Mouse (Mus musculus): ENCODE results near the gene Ruvbl2.

Ruvbl2 gene

DNA sequence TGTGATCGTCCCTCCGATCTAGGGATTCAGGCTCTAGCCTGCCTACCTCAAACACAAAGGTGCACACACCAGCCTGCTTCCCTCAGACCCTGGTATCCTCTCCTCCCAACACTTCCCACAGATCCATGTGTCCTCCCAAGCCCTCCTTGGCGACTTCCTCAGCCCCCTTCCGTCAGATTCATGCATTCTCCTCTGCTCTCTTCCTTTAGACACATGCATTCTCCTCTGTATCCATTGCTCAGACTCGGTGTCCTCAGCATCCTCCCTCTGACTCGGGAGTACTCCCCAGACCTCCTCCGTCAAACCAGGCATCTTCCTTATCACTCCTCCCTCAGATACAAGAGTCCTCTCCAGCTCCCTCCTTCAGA lies 4.1 kb downstream of the Ruvbl2 start:
- DNase-seq (ENCODE audit: low spot score in 2 of 2): peak in 1 of 2 experiments; percentile 17

DNA sequence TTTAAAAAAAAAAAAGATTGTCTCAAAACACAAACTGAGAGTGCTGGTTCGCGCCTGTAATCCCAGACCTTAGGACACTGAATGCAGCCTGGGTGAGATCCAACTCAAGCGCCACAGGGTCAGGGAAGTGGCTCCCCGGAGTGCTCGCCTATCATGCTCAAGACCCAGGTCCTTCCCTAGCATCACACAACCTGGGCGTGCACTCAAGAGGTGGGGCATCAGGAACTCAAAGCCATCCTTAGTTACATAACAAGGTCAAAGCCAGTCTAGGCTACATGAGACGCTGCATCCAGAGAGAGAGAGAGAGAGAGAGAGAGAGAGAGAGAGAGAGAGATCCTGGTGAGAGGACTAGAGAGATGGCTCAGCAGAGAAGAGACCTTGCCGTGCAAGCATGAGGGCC lies 11.3 kb downstream of the Ruvbl2 start:
- DNase-seq (ENCODE audit: low spot score in 2 of 2): no peak

DNA sequence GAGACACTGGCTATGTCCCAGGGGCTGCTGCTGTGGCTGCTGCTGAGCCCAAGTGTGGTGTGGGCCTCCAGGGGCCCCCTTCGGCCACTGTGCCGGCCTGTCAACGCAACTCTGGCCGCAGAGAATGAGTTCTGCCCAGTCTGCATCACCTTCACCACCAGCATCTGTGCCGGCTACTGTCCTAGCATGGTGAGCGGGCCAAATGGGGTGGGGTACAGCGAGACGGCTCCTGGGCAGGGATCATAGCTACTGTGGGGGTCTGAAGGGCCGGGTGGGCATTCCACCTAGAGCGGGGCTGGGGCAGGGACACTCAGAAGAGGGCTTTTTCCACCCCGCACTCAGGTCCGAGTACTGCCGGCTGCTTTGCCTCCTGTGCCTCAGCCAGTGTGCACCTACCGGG lies 16.7 kb downstream of the Ruvbl2 start:
- no peak for DNase-seq (ENCODE audit: low spot score in 2 of 2)

DNA sequence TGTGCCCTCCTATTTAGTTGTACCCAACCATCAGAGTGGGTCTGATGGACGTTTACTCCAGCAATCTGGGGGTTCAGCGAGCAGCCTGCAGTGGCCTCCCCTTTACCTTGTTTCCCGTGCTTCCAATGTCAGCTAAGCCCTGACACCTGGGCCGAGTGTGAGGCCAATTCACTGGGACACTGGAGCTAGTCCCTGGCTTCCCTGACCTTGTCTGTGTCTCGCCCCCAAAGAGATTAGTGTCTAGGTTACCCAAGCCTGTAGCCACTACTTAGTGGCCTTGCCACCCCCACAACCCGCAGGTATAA lies 17.3 kb downstream of the Ruvbl2 start, which contains the start of gene Lhb:
Gene Lhb, plus strand, starts transcription at position 206 of the 305 bp plus-strand sequence.
- DNase-seq (ENCODE audit: low spot score in 2 of 2): no peak

DNA sequence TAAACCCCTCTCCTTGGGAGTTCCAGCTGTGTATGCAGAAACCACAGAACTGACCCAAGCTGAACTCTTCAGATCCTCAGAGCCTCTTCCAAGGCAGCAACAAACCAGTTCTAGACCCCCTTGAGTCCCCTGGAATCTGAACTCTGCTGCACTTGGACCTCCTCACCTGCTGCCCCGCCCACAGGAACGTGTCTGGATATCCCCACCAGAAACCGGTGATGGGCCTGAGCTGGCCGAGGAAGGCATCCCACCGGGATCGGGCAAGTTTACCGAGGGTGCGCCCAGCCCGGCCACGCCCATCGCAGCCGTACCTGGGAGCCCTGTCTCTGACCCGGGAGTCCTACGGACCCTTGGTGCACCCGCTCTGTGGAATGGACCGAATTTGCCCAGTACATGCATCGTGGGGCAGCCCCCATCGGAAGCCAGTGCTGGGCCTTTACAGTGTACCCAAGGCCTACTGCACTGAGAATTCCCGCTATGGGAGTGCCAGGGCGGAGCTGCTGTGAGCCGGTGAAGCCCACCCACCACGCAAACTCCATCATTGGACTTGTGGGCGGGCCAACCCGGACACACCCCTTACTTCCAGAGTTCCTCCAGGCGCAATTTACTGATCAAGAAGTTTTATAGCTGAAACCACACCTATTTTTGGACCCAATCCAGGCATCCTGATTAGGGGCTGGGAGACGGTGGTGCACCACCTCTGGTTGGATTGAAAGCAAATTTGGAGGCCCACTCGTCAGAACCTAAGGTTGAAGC lies 17.9 kb downstream of the Ruvbl2 start:
- DNase-seq (ENCODE audit: low spot score in 2 of 2): no peak

DNA sequence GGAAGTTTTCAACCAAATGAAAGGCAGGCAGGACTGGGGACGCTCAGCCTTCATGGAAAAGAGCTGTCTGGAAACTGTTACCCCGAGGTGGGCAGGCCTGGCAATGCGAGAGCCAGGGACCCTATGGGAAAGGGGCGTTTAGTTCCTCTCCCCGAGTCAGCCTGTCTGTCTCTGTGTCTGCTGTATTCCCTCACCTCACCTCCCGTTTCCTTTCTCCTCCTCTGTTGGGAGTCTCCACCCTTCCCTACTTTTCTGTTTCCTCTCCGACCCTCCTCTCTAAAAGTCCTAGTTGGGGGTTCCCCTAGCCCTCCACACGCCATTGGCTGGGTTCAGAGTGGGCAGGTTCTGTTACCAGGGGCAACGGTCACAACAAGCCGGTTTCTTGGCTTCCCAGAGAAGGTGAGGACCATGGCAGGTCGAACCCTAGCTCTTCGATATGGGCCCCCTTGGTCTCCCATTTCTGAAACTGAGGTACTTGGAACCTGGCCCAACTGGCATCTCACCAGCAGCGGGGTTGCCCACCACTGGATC lies 19.9 kb downstream of the Ruvbl2 start:
- DNase-seq (ENCODE audit: low spot score in 2 of 2): no peak

DNA sequence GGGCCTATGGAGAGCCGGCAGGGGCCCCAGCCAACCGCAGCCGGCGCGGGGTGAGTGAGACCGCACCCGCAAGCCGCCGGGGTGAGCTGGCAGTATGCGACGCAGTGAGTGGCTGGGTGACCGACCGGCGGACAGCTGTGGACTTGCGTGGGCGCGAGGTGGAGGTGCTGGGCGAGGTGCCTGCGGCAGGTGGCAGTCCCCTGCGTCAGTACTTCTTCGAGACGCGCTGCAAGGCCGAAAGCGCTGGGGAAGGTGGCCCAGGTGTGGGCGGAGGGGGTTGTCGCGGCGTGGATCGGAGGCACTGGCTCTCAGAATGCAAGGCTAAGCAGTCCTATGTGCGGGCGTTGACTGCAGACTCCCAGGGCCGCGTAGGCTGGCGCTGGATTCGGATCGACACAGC lies 22.3 kb downstream of the Ruvbl2 start:
- DNase-seq (ENCODE audit: low spot score in 2 of 2): no peak

DNA sequence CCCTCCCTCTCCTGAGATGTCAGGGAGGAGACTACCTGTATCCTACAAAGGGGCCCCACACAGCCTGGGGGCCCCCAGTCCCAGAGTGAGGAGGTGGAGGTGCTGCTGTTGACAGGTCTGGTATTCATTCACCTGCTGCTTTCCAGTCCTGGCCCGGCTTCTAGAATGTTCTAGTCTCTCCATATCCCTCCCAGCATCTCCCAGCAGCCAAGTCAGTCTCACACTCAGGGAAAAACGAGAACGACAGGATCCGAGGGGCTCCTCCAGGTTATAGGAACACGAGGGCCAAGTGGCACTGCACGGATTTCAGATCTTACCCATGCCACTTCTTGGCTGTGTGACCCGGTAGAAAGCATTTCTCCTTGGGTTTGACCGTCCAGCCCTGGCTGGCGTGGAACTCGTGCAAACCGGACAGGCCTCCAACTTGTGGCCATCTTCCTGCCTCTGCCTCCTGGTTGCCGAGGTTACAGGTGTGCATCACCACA lies 23.1 kb downstream of the Ruvbl2 start:
- DNase-seq (ENCODE audit: low spot score in 2 of 2): no peak

DNA sequence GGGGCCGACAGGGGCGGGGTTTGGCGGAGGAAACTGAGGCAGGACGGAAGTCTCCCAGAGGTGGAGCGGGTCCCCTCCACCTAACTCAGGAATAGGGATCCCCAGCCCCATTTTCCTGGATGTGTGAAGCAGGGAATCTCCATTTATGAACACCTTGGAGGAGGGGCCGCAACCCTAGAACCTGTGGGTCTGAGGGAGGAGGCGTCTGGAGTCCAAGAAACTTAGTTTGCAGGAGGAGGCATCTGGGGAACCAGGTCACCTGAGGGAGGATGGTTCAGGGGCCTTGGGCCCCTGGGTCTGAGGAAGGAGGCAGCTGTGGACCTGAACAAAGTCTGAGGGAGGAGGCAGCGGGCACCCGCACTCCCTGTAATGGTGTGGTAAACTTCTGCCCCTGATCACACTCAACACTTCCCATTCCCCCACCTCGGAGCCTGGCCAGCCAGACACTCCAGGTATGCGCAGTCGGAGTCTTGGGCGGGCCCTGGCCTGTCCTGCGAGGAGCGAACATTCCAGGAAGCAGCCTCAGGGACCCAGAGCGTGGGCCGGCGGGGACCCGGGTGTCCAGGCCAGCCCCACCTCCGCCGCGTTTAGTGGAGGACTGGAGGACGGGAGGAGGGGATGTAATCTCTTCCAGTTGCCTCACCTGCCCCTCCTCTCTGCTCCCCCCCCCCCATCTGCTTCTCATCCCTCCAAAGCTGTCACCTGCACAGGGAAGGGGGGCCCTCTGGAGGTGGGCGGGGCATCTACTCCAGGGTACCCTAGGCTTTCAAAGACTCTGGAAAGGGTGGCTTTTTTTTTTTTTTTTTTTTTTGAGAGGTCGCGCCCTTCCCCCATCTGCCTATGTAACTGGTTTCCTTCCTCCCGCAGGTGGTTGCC lies 23.8 kb downstream of the Ruvbl2 start:
- DNase-seq (ENCODE audit: low spot score in 2 of 2): no peak

DNA sequence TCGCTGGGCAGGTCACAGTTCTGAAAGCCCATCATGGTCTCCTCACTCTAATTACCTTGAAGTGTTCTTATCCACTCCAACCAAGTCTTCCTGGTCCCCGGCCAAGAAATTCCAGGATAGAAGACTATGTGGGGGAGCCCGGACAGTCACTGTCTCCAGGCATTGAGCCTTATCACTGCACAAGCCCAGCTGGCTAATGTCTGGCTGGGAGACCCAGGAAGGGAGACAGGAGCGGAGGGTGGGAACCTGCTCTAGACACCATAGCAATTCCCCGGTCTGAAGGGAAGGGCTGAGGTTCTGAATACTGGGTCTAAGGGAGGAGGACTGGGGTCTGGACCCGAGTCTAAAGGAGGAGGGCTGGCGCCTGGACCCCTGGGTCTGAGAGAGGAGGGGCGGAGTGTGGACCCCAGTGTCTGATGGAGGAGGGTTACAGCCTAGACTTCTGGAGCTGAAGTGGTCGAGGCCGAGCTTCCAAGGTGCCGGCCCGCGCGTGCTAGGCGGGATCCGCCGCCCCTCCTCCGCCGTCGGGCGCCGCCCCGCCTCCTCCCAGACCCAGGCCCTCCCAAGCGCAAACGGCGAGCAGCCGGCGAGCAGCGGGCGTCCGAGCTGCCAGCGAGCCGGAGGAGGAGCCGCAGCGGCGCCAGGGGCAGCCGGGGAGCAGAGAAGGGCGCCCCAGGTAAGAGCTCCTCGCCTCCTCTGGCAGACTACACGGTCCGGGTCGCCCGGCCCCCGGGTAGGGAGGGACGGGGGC lies 24.6 kb downstream of the Ruvbl2 start, which contains the start of gene Ntf5:
Gene Ntf5, plus strand, starts transcription at position 583 of the 751 bp plus-strand sequence.
- no peak for DNase-seq (ENCODE audit: low spot score in 2 of 2)

DNA sequence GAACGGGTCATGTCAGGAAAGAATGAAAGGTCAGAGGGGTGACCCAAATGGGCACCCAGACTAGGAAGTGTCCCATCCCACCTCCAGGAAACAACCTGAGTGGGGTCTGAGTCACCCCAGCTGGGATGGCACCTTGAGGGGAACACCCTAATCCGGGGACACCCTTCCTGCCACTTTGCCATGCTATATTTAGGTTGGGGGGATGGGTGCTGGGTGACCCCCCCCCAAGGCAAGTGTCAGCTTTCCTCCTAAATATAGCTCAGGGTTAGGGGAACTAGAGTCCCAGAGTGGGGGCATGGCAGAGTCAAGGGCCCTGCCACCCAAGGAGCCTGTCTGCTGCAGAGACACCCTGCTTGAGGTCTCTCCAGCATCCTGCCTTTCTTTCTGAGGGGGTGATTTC lies 25.5 kb downstream of the Ruvbl2 start:
- no peak for DNase-seq (ENCODE audit: low spot score in 2 of 2)

DNA sequence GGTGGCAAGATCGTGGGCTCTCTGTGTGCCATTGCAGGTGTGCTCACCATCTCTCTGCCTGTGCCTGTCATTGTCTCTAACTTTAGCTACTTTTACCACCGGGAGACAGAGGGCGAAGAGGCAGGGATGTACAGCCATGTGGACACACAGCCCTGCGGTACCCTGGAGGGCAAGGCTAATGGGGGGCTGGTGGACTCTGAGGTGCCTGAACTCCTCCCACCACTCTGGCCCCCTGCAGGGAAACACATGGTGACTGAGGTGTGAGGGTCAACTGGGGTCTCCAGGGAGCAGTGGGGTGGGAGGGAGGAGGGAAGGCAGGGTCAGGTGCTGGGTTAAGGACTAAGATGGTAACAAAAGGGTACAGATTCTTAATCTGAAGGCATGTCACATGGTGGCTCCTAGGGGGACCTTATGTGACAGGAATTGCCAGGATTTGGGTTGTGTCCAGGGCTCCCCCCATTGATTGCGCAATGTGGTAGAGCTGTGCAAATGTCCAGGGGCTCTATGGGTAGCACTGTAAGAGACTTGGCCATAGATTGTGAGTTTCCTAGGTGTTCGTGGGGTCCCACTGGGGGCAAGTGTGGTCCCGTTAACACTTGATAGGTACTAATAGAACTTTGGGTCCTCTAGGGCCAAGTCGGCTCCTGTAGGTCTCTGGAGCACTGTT lies 28.3 kb downstream of the Ruvbl2 start:
- DNase-seq (ENCODE audit: low spot score in 2 of 2): no peak

DNA sequence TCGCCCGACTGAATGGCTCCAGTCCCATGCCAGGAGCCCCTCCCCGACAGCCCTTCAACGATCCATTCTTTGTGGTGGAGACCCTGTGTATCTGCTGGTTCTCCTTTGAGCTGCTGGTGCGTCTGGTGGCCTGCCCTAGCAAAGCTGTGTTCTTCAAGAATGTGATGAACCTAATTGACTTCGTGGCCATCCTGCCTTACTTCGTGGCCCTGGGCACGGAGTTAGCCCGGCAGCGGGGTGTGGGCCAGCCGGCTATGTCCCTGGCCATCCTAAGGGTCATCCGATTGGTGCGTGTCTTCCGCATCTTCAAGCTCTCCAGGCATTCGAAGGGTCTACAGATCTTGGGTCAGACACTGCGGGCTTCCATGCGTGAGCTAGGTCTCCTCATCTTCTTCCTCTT lies 28.9 kb downstream of the Ruvbl2 start:
- DNase-seq (ENCODE audit: low spot score in 2 of 2): no peak

DNA sequence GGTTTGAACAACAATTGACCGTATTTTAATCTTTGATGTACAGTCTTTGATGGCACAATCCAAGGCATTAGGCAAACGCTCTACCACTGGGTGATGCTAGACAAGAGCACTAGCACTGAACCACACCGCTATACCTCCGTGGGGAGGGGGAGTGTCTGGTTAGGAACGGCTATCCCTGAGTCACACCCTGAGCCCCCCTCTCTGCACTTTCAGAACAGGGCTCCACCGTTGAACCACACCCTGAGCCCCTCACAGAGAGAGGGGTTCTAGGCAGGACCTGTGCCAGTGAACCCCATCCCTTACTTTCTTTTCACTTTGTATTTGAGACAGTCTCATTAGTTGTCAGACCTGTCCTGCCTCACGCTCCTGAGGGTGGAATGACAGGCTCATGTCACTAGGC lies 29.5 kb downstream of the Ruvbl2 start:
- no peak for DNase-seq (ENCODE audit: low spot score in 2 of 2)

DNA sequence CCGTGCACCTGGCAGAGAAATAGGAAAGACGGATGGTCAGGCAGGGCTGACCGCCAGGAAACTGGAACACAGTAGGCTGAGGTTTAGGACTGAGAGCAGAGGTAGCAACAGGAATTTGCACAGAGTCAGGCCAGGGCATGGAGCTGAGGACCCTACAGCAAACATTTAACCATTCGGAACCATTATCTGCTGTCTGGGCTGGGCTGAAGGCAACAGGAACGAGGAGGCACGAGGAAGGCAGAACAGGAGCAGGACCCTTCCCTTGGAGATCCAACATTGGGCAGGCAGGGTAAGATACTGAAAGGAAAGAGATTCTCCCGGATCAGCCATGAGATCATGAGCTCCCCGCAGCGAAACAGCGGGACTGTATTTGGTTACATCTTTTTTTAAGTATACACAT lies 30.1 kb downstream of the Ruvbl2 start:
- no peak for DNase-seq (ENCODE audit: low spot score in 2 of 2)

DNA sequence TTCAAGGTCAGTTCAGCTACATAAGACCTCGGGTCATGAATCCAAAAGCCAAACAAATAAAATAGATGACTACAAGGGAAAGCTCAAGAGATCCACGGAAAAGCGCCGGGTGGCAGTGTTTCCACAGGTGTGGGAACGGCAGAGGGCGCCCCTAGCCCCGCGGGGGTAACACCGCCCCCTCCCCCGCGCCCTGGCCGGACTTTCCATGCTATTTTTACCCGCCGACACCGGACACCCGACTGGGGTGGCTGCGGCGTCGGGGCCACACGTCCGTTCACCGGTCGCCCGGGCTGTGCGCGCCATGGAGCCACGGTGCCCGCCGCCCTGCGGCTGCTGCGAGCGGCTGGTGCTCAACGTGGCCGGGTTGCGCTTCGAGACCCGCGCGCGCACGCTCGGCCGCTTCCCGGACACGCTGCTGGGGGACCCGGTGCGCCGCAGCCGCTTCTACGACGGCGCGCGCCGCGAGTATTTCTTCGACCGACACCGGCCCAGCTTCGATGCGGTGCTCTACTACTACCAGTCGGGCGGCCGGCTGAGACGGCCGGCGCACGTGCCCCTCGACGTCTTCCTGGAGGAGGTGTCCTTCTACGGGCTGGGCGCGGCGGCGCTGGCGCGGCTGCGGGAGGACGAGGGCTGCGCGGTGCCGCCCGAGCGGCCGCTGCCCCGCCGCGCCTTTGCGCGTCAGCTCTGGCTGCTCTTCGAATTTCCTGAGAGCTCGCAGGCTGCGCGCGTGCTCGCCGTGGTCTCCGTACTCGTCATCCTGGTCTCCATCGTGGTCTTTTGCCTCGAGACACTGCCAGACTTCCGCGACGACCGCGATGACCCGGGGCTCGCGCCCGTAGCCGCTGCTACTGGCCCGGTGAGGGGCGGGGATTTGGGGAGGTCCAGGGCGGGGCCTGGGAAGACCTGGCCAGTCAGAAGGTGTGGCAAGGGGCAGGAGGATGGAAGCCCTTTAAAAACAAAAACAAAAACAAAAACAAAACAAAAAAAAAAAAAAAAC lies 31.4 kb downstream of the Ruvbl2 start:
- DNase-seq (ENCODE audit: low spot score in 2 of 2): no peak

DNA sequence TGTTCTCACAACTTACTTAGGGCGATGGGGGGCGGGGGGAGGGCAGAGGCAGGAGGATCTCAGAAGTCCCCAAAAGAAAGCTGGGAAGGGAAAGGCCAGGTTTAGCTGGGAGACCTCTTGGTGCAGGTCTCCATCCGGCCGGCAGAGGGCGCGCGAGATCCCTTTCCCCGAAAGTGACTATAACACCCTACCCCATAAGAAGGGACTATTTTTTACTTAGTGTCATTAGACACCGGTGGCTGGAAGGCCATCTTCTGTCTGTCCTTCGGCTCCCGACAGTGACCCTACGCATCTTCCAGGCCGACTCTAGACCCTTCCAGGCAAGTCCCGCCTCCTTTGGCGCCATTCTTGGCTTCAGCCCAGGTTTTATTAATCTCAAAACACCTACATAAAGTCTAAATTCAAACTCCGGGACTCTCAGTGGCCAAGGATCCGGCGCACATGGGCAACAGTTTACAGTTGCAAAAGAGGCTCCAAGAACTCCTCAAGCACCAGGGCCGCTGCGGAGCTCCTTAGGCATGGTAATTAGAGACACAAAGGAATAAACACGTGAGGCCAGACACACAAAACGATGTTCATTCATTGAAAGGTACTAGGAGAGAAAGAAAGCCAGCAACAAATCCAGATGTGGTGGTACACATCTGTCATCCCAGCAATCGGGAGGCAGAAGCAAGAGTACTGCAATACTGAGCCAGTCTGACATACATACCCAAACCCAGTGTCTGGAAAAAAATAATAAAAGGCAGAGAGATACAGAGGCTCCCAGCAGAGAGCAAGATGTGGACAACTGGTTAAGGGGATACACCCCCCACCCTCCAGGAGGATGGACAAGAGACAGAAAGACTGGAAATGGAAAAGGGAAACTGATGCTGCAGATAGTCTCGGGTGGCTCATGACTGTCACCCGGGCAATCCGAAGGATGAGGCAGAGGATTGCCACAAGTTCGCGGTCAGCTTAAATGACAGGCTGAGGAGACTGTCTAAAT lies 32.5 kb downstream of the Ruvbl2 start, which contains the start of gene Kcna7:
Gene Kcna7, plus strand, starts transcription at position 563 of the 985 bp plus-strand sequence.
- DNase-seq (ENCODE audit: low spot score in 2 of 2): peak in 1 of 2 experiments; percentile 71

DNA sequence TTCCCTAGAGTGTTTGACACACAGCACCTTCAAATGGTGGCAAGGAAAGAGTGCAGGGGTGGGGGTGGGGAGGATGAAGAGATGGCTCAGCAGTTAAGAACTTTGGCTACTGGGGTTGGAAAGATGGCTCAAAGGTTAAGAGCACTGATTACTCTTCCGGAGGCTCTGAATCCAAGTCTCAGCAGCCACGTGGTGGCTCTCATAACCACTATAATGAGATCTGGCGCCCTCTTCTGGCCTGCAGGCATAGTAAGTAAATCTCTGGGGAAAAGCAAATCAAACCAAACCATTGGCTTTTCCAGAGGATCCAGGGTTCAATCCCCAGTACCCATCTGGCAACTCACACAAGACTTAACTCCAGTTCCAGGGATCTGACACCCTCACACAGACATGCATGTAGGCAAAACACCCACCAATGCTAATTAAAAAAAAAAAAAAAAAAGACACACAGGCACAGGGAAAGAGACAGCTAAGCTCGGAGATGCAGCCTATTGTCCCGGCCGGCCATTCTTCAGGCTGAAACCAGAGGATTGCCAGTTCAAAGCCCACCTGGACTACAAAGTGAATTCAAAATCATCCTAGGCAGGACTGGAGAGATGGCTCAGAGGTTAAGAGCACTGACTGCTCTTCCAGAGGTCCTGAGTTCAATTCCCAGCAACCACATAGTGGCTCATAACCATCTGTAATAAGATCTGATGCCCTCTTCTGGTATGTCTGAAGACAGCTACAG lies 34.2 kb downstream of the Ruvbl2 start:
- peak in 1 of 2 experiments; percentile 49 for DNase-seq (ENCODE audit: low spot score in 2 of 2)
